Mouse (Mus musculus): ENCODE measurements around the gene Trmt10b. TPM values are rescaled to one million over a fixed set of nuclear protein-coding genes. Genes with fewer than 3 reads are reported as not detected.
A peak's percentile ranks its signal among the peaks of the same experiment; 100 is the strongest.

Gene Trmt10b
- polyA plus RNA-seq, 1 experiment from 2014 or later, result 22.9 TPM

DNA sequence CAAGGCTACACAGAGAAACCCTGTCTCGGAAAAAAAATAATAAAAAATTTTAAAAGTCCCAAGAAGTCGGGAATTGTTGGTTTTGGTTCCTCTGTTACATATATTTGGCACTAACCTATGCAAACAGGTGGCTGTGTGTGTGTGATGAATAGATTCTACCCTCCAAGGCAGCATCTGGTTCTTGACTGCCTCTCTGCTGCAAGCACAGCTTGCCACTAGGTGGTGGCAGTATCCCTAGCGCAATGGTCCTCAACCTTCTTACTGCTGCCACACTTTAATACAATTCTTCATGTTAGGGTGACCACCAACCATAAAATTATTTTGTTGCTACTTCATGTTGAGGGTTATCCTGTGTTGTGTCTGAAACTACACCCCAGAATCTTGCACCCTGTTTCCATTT, 10.6 kb upstream of the Trmt10b start:
- 45% methylated on average over 3 of the region's 3 CpGs for WGBS
- no peak overlapping the region for H3K4me3 ChIP-seq
- no peak overlapping the region for H3K9ac ChIP-seq
- no peaks in the 10 kb centered on the region for H3K27me3 ChIP-seq
- no peak overlapping the region for H3K4me2 ChIP-seq
- H3K27ac ChIP-seq (replicated peaks), result no peak overlapping the region
- H3K36me3 ChIP-seq, result no peaks in the 10 kb centered on the region
- H3K9me3 ChIP-seq, result no peaks in the 10 kb centered on the region
- no peak for ATAC-seq (ENCODE audit: low FRiP score, low read depth)
- no peaks in the 10 kb centered on the region for H3K4me1 ChIP-seq (replicated peaks)

DNA sequence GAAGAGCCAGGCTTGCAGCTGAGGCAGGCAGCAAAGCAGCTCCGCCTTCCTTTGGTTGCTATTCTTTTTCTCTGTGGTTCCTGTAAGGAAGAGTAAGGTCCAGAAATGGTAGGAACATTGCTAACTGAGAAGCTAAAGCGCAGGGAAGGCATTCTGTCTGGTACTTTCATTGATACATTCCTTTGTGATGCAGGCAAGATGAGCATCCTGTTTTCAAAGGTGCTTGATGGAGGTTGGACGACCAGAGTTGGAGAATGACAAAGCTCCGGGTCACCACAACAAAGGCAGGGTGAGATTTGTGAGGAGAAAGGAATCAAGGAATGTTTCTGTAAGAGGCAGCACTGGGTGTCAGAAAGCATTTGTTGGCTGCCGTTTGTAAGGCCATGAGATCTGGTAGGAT, 9.0 kb upstream of the Trmt10b start:
- WGBS, result 72% methylated on average over 5 of the region's 5 CpGs
- ATAC-seq (ENCODE audit: low FRiP score, low read depth), result no peak
- no peak overlapping the region for H3K9ac ChIP-seq
- no peaks in the 10 kb centered on the region for H3K27me3 ChIP-seq
- no peaks in the 10 kb centered on the region for H3K36me3 ChIP-seq
- no peak overlapping the region for H3K4me3 ChIP-seq
- no peak overlapping the region for H3K27ac ChIP-seq (replicated peaks)
- no peak overlapping the region for H3K4me2 ChIP-seq
- no peaks in the 10 kb centered on the region for H3K9me3 ChIP-seq
- H3K4me1 ChIP-seq (replicated peaks), result no peaks in the 10 kb centered on the region

- Histone ChIP-seq H3K9me3 (no peaks in the 10 kb centered on the region), H3K27ac (replicated peaks) (no peak overlapping the region), H3K27me3 (no peaks in the 10 kb centered on the region), H3K4me1 (replicated peaks) (no peaks in the 10 kb centered on the region), H3K9ac (no peak overlapping the region), H3K4me2 (no peak overlapping the region), H3K4me3 (no peak overlapping the region), H3K36me3 (peaks cover 82% of the 10 kb centered on the region)
- 98% methylated on average over 14 of the region's 14 CpGs for WGBS
- no peak for ATAC-seq (ENCODE audit: low FRiP score, low read depth)
These were observed 8.6 kb downstream of the Trmt10b start for GRCm38 (mm10) chr4:45305536-45305935.

- H3K9ac ChIP-seq, result no peak overlapping the region
- no peak overlapping the region for H3K4me3 ChIP-seq
- no peaks in the 10 kb centered on the region for H3K4me1 ChIP-seq (replicated peaks)
- H3K4me2 ChIP-seq, result no peak overlapping the region
- no peaks in the 10 kb centered on the region for H3K9me3 ChIP-seq
- WGBS, result 44% methylated on average over 11 of the region's 11 CpGs
- no peak for ATAC-seq (ENCODE audit: low FRiP score, low read depth)
- peaks cover 65% of the 10 kb centered on the region for H3K36me3 ChIP-seq
- H3K27ac ChIP-seq (replicated peaks), result no peak overlapping the region
- no peaks in the 10 kb centered on the region for H3K27me3 ChIP-seq
These were observed 11.1 kb downstream of the Trmt10b start for GRCm38 (mm10) chr4:45308046-45308445.

DNA sequence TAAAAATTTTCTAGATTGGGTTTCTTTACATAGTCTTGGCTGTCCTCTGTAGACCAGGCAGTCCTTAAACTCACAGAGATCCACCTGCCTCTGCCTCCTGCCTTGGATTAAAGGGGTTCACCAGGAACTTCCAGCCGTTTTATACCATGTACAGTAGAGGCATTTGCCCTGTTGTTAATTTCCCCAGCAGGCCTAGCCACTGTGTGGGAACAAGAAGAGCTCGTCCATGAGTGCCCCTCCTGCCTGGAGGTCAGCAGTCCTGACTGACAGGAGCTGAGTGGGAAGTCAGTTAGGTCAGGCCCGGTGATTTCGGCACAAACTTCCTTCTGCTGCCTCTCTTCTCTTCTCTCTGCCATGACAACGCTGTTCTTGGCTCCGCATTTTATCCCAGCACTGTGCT, 11.7 kb downstream of the Trmt10b start:
- Histone ChIP-seq H3K4me3 (no peak overlapping the region), H3K27ac (replicated peaks) (no peak overlapping the region), H3K27me3 (no peaks in the 10 kb centered on the region), H3K4me1 (replicated peaks) (no peaks in the 10 kb centered on the region), H3K9ac (no peak overlapping the region), H3K4me2 (no peak overlapping the region), H3K9me3 (no peaks in the 10 kb centered on the region), H3K36me3 (peaks cover 62% of the 10 kb centered on the region)
- no peak for ATAC-seq (ENCODE audit: low FRiP score, low read depth)
- 85% methylated on average over 6 of the region's 6 CpGs for WGBS

GRCm38 (mm10) chr4:45311056-45311455, 14.1 kb downstream of the Trmt10b start:
- no peak overlapping the region for H3K27ac ChIP-seq (replicated peaks)
- H3K4me2 ChIP-seq, result no peak overlapping the region
- no peaks in the 10 kb centered on the region for H3K27me3 ChIP-seq
- peaks cover 58% of the 10 kb centered on the region for H3K36me3 ChIP-seq
- WGBS, result 91% methylated on average over 2 of the region's 2 CpGs
- H3K9ac ChIP-seq, result no peak overlapping the region
- H3K4me3 ChIP-seq, result no peak overlapping the region
- no peaks in the 10 kb centered on the region for H3K4me1 ChIP-seq (replicated peaks)
- ATAC-seq (ENCODE audit: low FRiP score, low read depth), result no peak
- no peaks in the 10 kb centered on the region for H3K9me3 ChIP-seq

DNA sequence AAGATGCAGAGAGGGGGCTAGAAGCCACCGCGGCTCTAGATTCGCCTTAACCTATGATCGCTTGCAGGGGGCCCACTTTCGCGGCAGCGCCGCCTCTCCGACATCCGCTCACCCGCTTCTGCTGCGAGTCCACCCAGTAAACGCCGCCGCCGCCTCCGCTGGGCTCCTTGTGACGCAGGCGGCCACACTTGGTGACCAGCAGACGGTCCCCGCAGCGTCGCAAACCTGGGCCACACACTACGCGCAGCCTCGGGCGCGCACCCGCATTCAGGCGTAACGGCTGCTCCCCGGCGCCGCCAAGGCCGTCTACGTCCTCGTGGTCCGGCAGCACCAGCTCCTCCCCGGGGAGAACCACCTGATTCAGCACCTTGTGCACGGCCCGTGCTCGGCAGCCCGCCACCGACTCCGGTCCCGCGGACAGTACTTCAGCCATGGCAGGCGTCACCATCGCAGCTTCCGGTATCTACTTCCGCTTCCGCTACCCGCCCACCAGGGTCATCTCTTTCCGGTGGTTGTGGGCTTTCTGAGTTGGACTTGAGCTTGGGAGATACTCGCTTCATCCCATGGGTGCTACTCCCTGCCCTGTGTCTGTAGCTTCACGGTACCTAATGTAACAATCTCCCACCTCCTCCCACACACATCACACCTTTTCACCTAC, 23.4 kb downstream of the Trmt10b start:
- Histone ChIP-seq H3K4me2 (peak overlapping the region; percentile 67), H3K9me3 (no peaks in the 10 kb centered on the region), H3K36me3 (peaks cover 10% of the 10 kb centered on the region), H3K9ac (peak overlapping the region; percentile 67), H3K4me1 (replicated peaks) (peaks cover 21% of the 10 kb centered on the region), H3K4me3 (peak overlapping the region; percentile 58), H3K27ac (replicated peaks) (peak overlapping the region; percentile 84), H3K27me3 (peaks cover 16% of the 10 kb centered on the region)
- WGBS, result under 1% methylated on average over 56 of the region's 56 CpGs
- ATAC-seq (ENCODE audit: low FRiP score, low read depth), result peak; percentile 93

DNA sequence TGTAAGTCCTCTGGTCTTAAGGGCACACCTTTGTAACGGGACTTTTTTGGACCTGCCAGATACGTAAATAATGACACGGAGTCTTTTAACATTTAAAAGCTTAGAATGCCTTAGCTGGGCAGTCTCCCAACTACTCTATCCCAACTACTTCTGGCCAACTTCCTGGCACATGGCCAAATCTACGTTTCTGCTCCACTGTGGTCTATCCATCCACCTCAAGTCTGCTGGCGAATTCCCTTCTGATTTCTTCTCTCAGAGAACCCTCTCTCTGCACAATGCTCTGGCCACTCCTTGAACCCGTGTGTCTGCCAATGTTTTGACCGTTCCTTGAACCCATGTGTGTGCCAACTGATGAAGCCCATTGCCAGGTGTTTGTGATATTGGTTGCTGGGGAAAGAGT, 34.2 kb downstream of the Trmt10b start:
- Histone ChIP-seq H3K27ac (replicated peaks) (no peak overlapping the region), H3K4me2 (no peak overlapping the region), H3K9me3 (no peaks in the 10 kb centered on the region), H3K9ac (no peak overlapping the region), H3K36me3 (no peaks in the 10 kb centered on the region), H3K4me3 (no peak overlapping the region), H3K4me1 (replicated peaks) (no peaks in the 10 kb centered on the region), H3K27me3 (peaks cover 14% of the 10 kb centered on the region; the same call in 1 of the 2 replicates)
- no peak for ATAC-seq (ENCODE audit: low FRiP score, low read depth)
- WGBS, result 79% methylated on average over 7 of the region's 7 CpGs

GRCm38 (mm10) chr4:45332466-45332865, 35.5 kb downstream of the Trmt10b start:
- peaks cover 7% of the 10 kb centered on the region; the same call in 1 of the 2 replicates for H3K27me3 ChIP-seq
- ATAC-seq (ENCODE audit: low FRiP score, low read depth), result no peak
- no peaks in the 10 kb centered on the region for H3K36me3 ChIP-seq
- no peak overlapping the region for H3K4me3 ChIP-seq
- H3K27ac ChIP-seq (replicated peaks), result no peak overlapping the region
- WGBS, result 72% methylated on average over 3 of the region's 3 CpGs
- H3K9ac ChIP-seq, result no peak overlapping the region
- H3K4me2 ChIP-seq, result no peak overlapping the region
- no peaks in the 10 kb centered on the region for H3K4me1 ChIP-seq (replicated peaks)
- no peaks in the 10 kb centered on the region for H3K9me3 ChIP-seq

GRCm38 (mm10) chr4:45341226-45341625, 44.3 kb downstream of the Trmt10b start:
- peak; percentile 7; the same call in 1 of the 2 replicates for ATAC-seq (ENCODE audit: low FRiP score, low read depth)
- Histone ChIP-seq H3K4me1 (replicated peaks) (peaks cover 33% of the 10 kb centered on the region), H3K27me3 (no peaks in the 10 kb centered on the region), H3K4me2 (peak overlapping the region; percentile 77), H3K27ac (replicated peaks) (peak overlapping the region; percentile 97), H3K9me3 (no peaks in the 10 kb centered on the region), H3K9ac (peak overlapping the region; percentile 72), H3K4me3 (peak overlapping the region; percentile 95), H3K36me3 (no peaks in the 10 kb centered on the region)
- 57% methylated on average over 9 of the region's 9 CpGs for WGBS

DNA sequence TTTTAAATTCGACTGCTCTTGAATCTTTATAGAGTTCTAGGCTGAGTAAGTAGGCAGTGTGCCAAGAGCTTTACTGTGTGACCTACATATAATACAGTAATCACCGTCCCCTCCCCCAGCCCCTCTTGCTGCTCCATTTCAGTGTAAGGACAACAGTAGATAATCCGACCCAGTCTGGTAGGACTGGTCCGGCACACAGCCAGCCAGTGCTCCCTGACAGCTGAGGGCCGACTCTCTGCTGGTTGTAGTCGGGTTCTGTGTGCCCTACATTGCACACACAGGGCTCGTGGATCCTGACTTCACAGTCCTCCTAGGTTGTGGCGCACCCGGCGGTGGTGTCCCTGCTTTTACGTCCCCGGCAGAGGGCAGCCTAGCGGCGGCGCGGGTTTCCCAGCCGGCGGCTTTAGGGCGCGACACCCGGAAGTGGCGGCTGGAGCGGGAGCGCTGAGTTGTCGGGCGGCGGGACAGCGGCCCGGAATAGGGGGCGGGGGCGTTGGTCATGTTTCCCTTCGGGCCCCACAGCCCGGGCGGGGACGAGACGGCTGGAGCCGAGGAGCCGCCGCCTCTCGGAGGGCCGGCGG, 44.8 kb downstream of the Trmt10b start, which contains the start of gene Dcaf10:
Gene Dcaf10, plus strand, starts transcription at position 433 of the 581 bp plus-strand sequence.
- peak; percentile 93 for ATAC-seq (ENCODE audit: low FRiP score, low read depth)
- Histone ChIP-seq H3K4me1 (replicated peaks) (peaks cover 34% of the 10 kb centered on the region), H3K4me3 (peak within 1 kb of the TSS; percentile 95), H3K36me3 (no peaks in the 10 kb centered on the region), H3K27me3 (no peaks in the 10 kb centered on the region), H3K27ac (replicated peaks) (peak within 1 kb of the TSS; percentile 97), H3K4me2 (peak within 1 kb of the TSS; percentile 77), H3K9me3 (no peaks in the 10 kb centered on the region), H3K9ac (peak within 1 kb of the TSS; percentile 72)
- WGBS, result under 1% methylated on average over 36 of the region's 42 CpGs

DNA sequence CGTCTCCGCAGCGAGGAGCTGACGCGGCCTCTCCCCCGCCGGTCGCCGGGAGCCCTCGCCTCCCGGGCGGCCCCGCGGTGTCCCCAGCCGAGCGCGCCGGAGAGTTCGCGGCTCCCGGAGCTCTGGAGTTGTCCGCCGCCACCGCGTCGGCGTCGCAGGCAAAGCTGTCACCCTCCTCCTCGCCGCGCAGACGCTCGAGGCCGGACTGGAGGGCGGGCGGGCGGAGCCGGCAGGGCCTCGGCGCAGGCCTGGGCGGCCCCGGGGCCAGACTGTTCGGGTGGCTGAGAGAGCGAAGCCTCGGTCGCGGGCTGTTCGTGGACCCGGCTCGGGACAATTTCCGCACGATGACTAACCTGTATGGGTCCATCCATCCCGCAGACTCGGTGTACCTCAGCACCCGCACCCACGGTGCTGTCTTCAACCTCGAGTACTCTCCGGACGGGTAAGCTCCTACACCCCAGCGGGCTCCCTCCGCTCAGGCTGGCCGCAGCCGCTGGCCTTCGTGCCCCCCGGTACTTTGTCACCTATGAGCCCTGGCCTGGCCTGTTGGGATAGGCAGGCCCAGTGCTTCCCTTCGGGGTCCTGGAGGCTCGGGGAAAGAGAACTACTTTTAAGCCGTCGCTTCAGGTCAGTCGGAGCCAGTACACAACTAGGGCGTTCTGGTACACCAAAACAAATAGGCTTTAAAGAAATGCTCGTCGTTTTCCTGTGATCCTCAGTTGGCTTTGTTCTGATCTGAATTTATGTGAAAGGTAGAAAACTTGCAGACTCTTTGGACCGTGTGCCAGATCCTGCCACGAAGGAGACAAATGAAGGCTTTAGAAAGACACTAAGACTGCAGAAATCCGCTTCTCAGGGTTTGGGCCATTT, 45.6 kb downstream of the Trmt10b start, which contains the start of gene Exosc3:
Gene Exosc3, minus strand, starts transcription at position 447 of the 870 bp plus-strand sequence.
- no peaks in the 10 kb centered on the region for H3K36me3 ChIP-seq
- no peaks in the 10 kb centered on the region for H3K27me3 ChIP-seq
- peak within 1 kb of the TSS; percentile 77 for H3K4me2 ChIP-seq
- H3K27ac ChIP-seq (replicated peaks), result peak within 1 kb of the TSS; percentile 97
- under 1% methylated on average over 73 of the region's 76 CpGs for whole genome bisulfite sequencing
- H3K9me3 ChIP-seq, result no peaks in the 10 kb centered on the region
- ATAC-seq (ENCODE audit: low FRiP score, low read depth), result peak; percentile 79
- H3K4me3 ChIP-seq, result peak within 1 kb of the TSS; percentile 95
- peak within 1 kb of the TSS; percentile 72 for H3K9ac ChIP-seq
- peaks cover 34% of the 10 kb centered on the region for H3K4me1 ChIP-seq (replicated peaks)
